Mouse (Mus musculus) urinary bladder, postnatal 10 days (tissue): ENCODE measurements around the gene Phldb3.
"Not testable (repeated sequence)": the region's sequence is repeated elsewhere in the genome, so short reads cannot be mapped to it uniquely, and the experiment has no call there.

Source experiments
- DNase-seq: peaks from one replicate; pipeline ENCODE4 v3.0.0; 2022; ENCODE audit warnings: low spot score

Gene Phldb3

DNA sequence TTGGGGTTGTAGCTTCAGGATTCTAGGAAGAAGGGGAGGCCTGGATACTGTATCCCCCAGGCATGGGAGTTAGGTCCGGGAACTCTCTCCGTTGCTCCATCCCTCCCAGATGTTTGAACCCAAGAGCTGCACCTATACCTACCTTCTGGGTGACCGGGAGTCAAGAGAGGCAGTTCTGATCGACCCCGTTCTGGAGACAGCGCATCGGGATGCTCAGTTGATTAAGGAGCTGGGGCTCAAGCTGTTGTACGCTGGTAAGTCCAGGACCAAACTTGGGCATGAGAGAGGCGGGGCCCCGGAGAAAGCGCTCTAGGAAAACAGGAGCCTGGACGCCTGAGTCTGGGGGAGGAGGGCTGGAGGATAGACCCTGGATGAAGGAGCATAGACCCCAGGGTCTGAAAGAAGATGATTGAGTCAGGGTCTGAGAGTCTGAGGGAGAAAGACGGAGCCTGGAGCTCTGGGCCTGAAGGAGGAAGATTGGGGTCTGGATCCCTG lies 16.2 kb upstream of the Phldb3 start:
- no peak for DNase-seq

DNA sequence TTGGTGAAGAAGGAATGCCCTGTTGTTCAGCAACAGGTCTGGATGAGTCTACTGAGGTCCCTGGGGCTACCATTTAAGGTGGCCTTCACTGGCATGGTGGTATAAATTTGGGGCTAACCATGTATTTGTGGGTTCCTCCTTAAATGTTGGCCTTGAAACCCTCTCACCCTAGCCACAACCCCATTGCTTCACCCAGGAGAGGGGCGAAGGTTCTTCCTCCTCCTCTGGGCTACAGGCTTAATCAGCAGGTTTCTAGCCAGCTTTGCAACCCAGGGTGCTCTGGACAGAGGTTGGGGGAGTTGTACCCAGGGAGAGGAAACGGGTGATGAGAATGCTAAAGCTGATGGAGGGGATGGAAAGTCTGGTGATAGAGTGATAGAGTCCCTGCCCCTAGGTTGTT lies 15.1 kb upstream of the Phldb3 start:
- DNase-seq: no peak

DNA sequence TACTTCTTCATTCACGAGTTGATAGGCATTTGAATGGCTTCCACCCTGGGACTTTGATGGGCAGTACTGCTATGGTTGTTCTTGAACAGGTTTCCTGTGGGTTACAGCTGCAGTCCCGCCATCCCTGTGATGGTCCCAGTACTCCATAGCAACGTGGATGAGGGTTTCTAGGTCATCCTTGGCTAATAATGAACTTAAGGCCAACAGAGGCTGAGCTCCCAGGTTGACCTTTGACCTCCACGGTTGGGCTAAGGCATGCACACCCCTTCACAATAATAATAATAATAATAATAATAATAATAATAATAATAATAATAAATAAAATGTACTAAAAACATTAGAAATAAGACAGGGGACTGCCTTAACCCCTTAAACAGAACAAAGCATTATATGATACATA lies 12.4 kb upstream of the Phldb3 start:
- no peak for DNase-seq

DNA sequence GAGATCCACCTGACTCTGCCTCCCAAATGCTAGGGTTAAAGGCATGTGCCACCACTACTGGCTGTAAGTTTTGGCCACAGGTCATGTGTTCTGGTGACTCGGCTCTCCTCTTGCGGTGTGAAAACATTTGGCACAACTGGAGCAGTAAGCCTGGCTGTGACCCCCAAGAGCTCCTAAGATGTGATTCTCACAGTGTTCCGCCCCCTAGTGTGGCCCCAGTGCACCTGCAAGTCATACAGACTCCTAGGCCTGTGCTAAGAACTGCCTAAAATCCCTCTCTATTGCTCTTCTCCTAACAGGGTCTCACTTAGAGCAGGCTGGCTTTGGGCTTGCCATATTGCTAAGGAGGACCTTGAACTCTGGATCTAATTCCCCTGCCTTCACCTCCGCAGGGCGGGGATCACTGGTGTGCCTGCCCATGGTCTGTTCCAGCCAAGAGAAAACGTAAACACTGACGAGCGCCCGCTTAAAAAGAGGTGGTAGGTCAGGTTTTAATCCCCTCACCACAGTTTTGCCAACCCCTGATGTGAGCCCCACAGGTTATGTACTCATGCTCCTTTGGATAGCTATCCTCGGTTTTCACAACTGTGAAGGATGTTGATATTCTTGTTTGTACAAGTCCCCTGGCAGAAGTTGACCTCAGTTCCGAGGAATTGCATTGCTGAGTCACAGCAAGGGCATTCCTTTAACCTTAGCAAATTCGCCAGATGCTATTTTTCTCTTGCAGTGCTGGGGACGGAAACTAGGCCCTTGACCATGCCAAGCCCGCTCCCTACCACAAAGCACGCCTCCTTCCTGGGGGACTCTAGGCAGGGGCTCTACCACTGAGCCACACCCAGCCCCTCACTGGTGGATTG lies 11.1 kb upstream of the Phldb3 start:
- no peak for DNase-seq

DNA sequence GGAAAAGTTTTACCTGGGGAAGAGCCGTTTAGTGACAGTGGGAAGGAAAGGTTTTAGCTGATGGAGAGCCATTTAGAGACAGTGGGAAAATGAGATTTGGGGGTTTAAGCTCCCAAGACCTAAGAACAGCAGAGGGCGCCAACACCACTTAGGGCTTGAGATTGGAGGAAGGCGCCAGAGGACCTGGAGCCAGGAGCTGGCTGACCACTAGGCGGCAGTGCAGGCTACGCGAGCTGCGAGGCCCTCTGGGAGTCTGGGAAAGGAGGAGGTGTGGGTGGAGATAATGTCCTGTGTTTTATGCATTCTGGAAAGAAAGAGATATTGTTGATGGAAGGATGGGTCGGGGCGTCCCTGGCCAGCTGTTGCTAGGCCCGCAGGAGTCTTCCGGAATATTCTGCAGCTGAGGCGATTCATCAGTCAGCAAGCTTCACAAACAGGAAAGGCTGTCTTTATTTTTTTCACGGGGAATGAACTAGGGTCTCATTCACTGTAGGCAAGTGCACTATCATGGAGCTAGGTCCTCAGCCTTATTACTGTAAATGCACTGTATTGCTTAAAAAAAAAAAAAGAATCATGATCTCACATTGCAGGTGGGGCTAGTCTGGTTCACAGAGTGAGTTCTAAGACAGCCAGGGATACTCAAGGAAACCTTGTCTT lies 9.5 kb upstream of the Phldb3 start:
- DNase-seq: peak; percentile 90

DNA sequence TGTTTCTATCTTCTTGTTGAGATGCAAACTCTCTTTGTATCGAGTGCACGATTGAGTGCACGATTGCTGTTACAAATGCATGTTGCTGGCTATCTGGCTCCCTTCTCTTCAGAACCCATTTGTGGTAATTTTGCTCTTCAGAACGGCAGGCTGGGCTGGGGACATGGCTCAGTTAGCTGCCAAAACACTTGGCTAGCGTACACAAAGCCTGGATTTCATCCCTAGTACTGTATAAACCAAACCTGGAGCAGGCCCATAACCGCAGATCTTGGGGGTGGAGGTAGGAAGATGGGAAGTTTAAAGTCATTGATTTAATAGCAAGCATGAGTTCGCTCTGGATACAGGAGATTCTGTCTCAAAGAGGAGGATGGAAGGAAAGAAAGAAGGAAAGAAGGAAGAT lies 5.0 kb upstream of the Phldb3 start:
- no peak for DNase-seq

DNA sequence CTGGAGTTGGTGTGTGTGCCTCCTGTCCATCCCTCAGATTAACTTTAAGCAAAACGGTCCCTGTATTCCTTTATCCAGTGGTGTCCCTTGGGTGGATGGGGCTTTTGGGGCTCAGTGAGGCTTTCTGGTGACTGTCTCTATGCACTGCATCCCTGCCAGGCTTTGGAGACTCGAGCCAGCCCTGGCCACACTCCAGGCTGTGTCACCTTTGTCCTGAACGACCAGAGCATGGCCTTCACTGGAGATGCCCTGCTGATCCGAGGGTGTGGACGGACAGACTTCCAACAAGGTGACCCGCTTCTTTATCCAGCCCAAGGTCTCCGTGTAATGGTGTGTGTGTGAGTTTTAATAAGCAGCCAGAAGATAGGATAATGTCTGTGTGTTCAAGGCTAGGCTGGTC lies 4.5 kb upstream of the Phldb3 start:
- DNase-seq: no peak

DNA sequence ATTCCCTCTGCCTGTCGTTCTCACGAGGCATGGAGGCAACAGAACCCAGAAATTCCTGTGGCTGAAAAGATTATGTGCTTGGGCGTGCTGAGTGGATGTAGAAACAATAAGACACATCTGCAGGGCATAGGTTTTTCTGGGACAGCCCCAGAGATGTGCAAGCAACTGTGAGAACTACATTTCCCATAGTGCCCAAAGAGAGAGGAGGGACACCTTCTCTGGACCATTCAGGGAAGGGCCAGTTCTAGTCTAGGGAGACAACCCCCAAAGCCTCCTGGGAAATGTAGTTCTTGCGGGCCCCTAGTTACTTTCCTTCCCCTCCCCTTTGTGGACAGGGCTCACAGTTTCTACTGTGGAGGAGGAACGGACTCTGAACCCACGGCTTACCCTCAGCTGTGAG lies 2.5 kb upstream of the Phldb3 start:
- no peak for DNase-seq

DNA sequence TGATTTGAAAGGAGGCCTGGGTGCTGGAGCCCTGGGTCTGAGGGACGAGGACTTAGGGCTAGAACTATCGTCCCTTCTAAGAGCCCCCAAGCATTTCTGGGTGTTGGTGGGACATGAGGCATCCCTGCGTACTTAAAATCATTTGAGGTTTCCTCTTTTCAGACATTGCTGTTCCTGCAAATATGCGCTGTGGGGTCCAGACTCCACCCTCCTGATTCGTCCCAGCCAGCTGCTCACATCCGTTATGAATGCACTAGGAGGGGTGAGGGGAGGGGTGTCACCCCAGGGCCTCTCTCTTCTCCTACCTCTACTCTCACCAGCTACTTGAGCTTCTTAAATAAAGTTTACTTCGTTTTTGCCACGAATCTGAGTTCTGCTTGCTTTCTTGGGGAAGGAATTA lies 2.0 kb upstream of the Phldb3 start:
- DNase-seq: no peak

DNA sequence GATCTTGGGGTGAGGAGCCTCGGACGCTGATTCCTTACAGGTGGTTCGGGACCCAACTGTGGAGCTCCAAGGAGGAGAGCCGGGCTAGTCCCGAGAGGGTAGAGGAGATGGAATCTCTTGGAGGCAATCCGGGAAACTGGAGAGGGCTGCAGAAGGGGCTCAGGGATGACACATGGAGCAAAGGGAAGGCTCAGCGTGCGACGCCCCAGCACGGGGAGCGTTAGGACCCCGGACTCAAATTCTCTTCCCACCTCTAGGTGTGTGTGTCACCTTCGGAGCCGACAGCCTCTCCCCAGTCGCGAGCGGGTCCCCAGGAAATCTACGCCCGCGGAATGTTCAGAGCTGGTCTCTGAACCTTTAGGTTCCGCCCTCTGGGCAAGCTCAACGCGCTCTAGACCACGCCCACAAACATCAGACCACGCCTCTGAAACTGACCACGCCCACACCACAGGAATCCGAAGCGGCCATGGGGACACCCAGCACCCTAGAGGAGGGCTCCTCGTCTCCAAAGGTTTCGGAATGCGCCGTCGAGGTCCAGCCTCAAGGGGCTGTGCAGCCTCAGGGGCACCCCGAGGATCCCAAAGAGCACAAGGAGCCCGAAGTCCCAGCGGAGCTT lies 424 bp downstream of the Phldb3 start:
- peak; percentile 70 for DNase-seq

DNA sequence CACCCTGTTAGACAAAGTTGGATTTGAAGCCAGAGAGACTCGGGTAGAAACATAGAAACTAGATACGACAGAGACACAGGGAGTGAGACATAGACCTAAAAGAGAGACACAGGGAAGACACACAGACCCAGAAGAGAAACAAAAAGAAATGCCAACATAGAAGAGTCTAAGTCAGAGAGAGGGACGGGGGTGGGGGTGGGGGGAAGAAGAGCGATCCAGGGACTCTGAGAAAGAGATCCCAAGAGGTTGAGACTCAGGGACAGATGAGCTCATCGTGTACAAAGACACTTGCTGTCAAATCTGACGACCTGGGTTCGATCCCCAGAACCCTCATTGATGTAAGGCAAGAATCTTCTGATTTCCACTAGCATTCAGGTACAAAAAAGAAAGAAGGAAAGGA lies 1.1 kb downstream of the Phldb3 start:
- no peak for DNase-seq

DNA sequence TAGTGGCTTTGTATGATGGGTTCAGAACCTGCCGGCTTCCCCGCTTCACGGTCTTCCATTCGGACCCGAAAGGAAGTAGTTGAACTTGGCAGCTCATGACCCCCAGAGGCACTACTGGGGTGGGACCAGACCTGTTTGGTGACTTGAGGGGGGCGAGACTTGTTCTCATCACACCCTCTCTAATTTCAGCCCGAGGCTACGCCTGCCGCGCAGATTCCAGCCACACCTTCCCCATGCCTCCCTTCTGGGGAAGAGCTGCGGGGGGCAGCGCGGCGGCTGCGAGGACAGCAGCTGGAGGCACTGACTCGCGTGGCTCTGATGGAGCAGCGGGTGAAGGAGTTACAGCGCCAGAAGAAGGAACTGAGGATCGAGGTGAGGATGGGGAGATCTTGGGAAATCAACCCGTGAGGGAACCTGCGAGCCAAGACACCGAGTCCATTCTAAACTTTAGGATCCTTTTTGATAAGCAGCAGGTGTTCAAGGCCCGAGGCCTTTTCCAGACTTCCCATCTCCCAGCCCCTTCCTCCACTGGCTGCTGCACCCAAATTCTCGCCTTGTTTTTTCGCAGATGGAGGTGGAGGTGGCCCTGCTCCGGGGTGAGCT lies 1.8 kb downstream of the Phldb3 start:
- DNase-seq: no peak

DNA sequence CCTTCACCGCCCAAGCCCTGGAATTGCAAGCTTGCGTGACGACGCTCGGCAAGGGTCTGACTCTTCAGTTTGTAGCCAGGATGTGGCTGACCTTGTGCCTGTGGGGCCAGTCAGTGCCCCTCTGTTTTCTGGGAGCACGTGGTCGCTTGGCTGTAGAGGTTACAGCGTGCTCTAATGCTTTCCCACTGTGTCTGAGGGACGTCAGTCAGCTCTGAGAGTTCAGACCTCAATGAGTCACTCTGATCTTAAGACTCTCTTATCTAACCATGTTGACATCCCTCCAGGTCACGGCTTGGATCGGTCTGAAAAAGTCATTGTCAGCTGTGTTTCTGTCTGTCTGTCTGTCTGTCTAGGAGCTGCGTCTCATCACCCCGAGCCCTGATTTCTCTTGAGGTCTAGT lies 4.3 kb downstream of the Phldb3 start:
- DNase-seq: no peak

DNA sequence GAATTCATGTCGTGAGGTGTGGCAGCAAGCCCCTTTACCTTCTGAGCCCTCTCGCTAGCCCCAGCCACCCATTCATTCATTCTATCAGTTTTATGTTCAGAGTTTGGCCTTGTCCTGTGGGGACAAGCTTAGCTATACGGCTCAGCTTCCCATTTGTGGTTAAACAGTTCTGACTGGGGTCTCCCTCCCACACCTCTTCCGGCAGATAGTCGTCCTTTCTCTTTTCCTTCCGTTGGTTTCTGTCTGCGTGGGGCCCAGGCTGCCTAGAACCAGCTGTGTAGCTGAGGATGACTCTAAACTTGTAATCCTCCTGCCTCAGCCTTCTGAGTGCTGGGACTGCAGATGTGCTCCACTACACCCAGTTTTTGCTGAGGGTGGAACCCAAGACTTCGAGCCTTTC lies 7.2 kb downstream of the Phldb3 start:
- no peak for DNase-seq

DNA sequence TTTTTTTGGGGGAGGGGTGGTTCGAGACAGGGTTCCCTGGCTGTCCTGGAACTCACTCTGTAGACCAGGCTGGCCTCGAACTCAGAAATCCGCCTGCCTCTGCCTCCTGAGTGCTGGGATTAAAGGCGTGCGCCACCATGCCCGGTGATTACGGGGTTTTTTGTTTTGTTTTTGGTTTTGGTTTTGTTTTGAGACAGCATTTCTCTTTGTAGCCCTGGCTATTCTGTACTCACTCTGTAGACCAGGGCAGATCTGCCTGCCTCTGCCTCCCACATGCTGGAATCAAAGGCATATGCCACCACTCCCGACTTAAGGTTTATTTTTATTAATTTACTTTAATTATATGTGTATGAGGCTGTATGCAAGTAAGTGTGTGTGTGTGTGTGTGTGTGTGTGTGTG lies 7.8 kb downstream of the Phldb3 start:
- not testable (repeated sequence) for DNase-seq

DNA sequence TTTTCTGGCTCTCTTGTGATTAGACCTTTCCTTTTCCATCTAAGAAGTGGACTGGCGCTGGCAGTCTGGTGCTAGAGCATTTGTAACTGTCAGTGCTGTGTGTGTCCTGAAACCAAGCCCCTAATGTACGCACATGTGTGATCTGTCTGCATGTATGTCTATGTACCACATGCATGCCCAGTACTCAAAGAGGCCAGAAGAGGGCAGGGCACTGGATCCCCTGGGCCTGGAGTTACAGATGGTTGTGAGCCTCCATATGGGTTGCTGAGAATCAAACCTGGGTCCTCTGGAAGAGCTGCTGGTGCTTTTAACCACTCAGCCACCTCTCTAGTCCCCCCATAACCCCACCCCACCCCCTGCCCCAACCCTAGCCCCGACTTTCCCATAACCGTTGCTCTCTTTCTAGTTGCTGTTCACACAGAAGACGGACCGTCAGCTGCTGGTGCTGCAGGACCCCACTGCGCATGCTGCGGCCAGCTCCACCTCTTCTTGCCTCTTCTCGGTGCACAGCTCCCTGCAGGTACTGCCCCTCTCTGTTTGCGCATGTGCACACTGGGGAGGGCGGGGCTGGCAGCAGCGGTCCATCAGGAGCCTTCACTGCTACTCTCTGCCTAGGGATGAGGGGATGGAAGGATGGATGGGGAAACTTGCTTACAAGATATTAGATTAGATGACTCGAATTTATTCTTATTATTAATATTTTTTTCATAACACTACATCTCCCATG lies 9.3 kb downstream of the Phldb3 start:
- DNase-seq: no peak

DNA sequence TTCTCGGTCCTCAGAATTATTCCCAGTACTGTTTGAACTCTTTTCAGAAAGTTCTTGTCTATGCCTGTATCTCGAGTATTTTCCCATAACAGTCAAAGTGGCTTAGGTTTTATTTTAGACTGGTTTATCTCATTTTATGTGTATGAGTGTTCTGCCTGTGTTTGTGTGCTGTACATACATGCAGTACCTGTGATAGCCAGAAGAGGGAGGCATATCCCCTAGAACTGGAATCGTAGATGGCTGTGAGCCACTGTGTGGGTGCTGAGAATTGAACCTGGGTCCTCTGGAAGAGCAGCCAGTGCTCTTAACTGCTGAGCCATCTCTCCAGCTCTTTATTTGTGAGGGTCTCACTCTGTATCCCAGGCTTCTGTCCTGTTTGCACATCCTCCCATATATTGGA lies 10.6 kb downstream of the Phldb3 start:
- DNase-seq: no peak

DNA sequence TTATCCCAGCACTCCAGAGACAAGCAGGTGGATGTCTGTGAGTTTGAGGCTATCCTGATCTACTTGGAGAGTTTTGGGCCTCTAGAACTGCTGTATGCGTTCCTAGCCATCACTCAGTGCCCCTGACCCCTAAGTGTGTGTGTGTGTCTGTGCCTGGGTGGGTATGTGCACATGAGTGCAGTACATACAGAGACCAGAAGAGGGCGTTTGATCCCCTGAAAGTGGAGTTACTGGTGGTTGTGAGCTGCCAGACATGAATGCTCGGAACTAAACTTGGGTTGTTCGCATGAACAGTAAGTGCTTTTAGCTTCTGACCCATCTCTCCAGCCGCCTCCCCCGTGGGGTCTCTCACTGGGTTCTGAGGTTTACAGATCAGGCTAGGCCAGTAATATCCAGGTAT lies 12.4 kb downstream of the Phldb3 start:
- DNase-seq: no peak

DNA sequence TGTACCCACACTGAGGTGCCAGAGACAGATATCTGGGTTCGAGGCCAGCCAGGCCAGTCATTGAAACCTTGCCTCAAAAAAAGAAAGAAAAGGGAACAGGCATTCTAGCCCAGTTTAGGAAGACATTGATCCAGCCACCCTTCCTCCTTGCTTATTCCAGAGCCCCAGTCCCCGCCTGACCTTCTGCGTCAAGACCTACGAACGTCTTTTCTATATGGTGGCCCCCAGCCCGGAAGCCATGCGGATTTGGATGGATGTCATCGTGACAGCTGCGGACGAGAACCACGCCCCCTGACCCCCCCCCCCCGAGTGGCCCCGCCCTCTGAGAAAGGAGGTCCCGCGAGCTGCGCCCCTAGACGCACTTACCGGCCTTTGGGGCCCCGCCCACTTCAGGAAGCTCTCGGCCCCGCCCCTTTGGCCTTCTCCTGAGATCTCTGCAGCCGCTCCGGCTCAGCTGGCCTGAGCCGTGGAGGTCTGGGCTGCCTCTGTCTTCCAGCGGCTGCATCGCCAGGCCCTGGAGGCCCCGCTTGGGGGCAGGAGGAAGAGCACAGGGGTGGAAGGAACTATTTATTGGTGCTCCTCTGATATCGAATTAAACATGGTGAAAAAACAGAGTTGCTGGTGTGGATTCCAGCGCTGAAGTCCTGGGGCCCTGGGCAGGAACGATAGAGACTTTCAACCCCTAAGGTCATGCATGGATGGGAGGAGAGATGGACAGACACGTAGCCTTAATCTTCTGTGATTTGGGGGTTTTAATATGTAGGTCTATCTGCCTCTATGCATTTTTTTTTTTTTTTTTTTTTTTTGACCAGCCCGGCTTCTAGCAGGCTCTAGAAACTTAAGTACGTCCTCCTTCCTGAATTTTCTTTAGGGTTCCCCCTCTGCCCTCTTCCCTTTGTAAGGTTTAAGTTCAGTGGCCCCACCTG lies 18.4 kb downstream of the Phldb3 start:
- DNase-seq: peak; percentile 36

DNA sequence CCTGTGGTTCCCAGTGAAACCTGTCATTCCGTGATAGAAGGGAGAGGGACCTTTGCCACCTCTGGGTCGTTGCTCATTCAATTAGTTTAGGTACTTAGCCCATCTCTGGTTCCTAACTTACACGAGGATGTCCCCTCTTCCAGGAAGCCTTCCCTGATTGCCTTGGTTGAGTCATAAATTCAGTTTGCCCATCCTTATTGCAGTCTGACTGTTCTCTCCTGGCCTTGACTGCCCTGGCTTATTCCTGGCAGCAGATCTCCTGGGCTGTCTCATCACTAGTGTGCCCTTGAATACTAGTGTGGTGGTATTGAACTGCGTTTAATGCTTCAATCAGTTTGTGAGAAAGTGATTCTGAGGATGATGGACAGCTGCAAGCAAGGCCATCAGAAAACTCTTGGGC lies 19.1 kb downstream of the Phldb3 start:
- DNase-seq: no peak
